Mouse (Mus musculus): Measurements from ENCODE around the gene Fgfrl1. TPM values are rescaled to one million over a fixed set of nuclear protein-coding genes. Genes with fewer than 3 reads are reported as not detected.
A peak's percentile ranks its signal among the peaks of the same experiment; 100 is the strongest.

The Fgfrl1 gene
- polyA plus RNA-seq, 1 experiment = 93.3 TPM

GRCm38 (mm10) chr5:108695861-108696260 is 3.7 kb downstream of the Fgfrl1 start:
- peak overlapping the region; percentile 28 for H3K4me3 ChIP-seq
- TF ChIP-seq CEBPB (IDR thresholded peaks at IDR 0.05; ENCODE audit: insufficient read depth, poor library complexity, severe bottlenecking) (no peak), E2F4 (IDR thresholded peaks at IDR 0.05; ENCODE audit: insufficient read depth) (no peak), USF1 (IDR thresholded peaks at IDR 0.05; ENCODE audit: low read depth) (no peak), MAX (IDR thresholded peaks at IDR 0.05; ENCODE audit: low read depth) (no peak), TCF3 (IDR thresholded peaks at IDR 0.05; ENCODE audit: insufficient read length, low read depth) (no peak), POLR2AphosphoS2 (IDR thresholded peaks at IDR 0.05; ENCODE audit: insufficient read length, low read depth) (no peak), SRF (IDR thresholded peaks at IDR 0.05; ENCODE audit: control insufficient read depth, insufficient read length, low read depth) (no peak), REST (IDR thresholded peaks at IDR 0.05; ENCODE audit: insufficient read depth, insufficient read length) (no peak), TCF12 (IDR thresholded peaks at IDR 0.05; ENCODE audit: insufficient read depth, poor library complexity, severe bottlenecking) (no peak), MYOG (IDR thresholded peaks at IDR 0.05; ENCODE audit: control insufficient read depth in 1 of 3, insufficient read depth in 1 of 3, insufficient read length in 2 of 3, low read depth in 2 of 3) (no peak), POLR2A (IDR thresholded peaks at IDR 0.05; ENCODE audit: insufficient read length, low read depth) (no peak)
- no peaks in the 10 kb centered on the region for H3K79me2 ChIP-seq (ENCODE audit: control insufficient read depth, insufficient read depth)
- no peaks in the 10 kb centered on the region for H3K27me3 ChIP-seq (ENCODE audit: control insufficient read depth, insufficient read depth, insufficient read length)
- no peak overlapping the region for H3K4me2 ChIP-seq (ENCODE audit: low read depth)
- no peaks in the 10 kb centered on the region for H3K36me3 ChIP-seq (ENCODE audit: control insufficient read depth, insufficient read depth)
- H3ac ChIP-seq (ENCODE audit: control insufficient read depth, insufficient read length) = no peak overlapping the region

GRCm38 (mm10) chr5:108696542-108696941 is 4.4 kb downstream of the Fgfrl1 start:
- no peak for TF ChIP-seq SRF (IDR thresholded peaks at IDR 0.05; ENCODE audit: control insufficient read depth, insufficient read length, low read depth)
- TF ChIP-seq POLR2AphosphoS2 (IDR thresholded peaks at IDR 0.05; ENCODE audit: insufficient read length, low read depth) = no peak
- TF ChIP-seq TCF12 (IDR thresholded peaks at IDR 0.05; ENCODE audit: insufficient read depth, poor library complexity, severe bottlenecking) = no peak
- no peak for TF ChIP-seq CEBPB (IDR thresholded peaks at IDR 0.05; ENCODE audit: insufficient read depth, poor library complexity, severe bottlenecking)
- TF ChIP-seq POLR2A (IDR thresholded peaks at IDR 0.05; ENCODE audit: insufficient read length, low read depth) = no peak
- no peak for TF ChIP-seq MYOD1 (IDR thresholded peaks at IDR 0.05; ENCODE audit: control insufficient read depth in 1 of 3, insufficient read length in 2 of 3, low read depth in 2 of 3)
- no peak for TF ChIP-seq E2F4 (IDR thresholded peaks at IDR 0.05; ENCODE audit: insufficient read depth)
- no peak for TF ChIP-seq REST (IDR thresholded peaks at IDR 0.05; ENCODE audit: insufficient read depth, insufficient read length)
- no peak for TF ChIP-seq TCF3 (IDR thresholded peaks at IDR 0.05; ENCODE audit: insufficient read length, low read depth)
- TF ChIP-seq MYOG (IDR thresholded peaks at IDR 0.05; ENCODE audit: control insufficient read depth in 1 of 3, insufficient read depth in 1 of 3, insufficient read length in 2 of 3, low read depth in 2 of 3) = no peak
- TF ChIP-seq USF1 (IDR thresholded peaks at IDR 0.05; ENCODE audit: low read depth) = no peak
- TF ChIP-seq MAX (IDR thresholded peaks at IDR 0.05; ENCODE audit: low read depth) = no peak
- H3K4me2 ChIP-seq (ENCODE audit: low read depth) = peak overlapping the region; percentile 34
- no peak overlapping the region for H3K4me3 ChIP-seq
- no peak overlapping the region for H3ac ChIP-seq (ENCODE audit: control insufficient read depth, insufficient read length)
- H3K36me3 ChIP-seq (ENCODE audit: control insufficient read depth, insufficient read depth) = no peaks in the 10 kb centered on the region
- H3K27me3 ChIP-seq (ENCODE audit: control insufficient read depth, insufficient read depth, insufficient read length) = no peaks in the 10 kb centered on the region
- H3K79me2 ChIP-seq (ENCODE audit: control insufficient read depth, insufficient read depth) = no peaks in the 10 kb centered on the region

GRCm38 (mm10) chr5:108697341-108697753 is 5.2 kb downstream of the Fgfrl1 start:
- Histone ChIP-seq H3ac (ENCODE audit: control insufficient read depth, insufficient read length) (no peak overlapping the region), H3K4me3 (no peak overlapping the region), H3K36me3 (ENCODE audit: control insufficient read depth, insufficient read depth) (no peaks in the 10 kb centered on the region), H3K4me2 (ENCODE audit: low read depth) (peak overlapping the region; percentile 2), H3K27me3 (ENCODE audit: control insufficient read depth, insufficient read depth, insufficient read length) (no peaks in the 10 kb centered on the region), H3K79me2 (ENCODE audit: control insufficient read depth, insufficient read depth) (no peaks in the 10 kb centered on the region)
- TF ChIP-seq E2F4 (IDR thresholded peaks at IDR 0.05; ENCODE audit: insufficient read depth) (no peak), MYOG (IDR thresholded peaks at IDR 0.05; ENCODE audit: control insufficient read depth in 1 of 3, insufficient read depth in 1 of 3, insufficient read length in 2 of 3, low read depth in 2 of 3) (no peak), CEBPB (IDR thresholded peaks at IDR 0.05; ENCODE audit: insufficient read depth, poor library complexity, severe bottlenecking) (no peak), MYOD1 (IDR thresholded peaks at IDR 0.05; ENCODE audit: control insufficient read depth in 1 of 3, insufficient read length in 2 of 3, low read depth in 2 of 3) (no peak), POLR2AphosphoS2 (IDR thresholded peaks at IDR 0.05; ENCODE audit: insufficient read length, low read depth) (no peak), MAX (IDR thresholded peaks at IDR 0.05; ENCODE audit: low read depth) (no peak), TCF12 (IDR thresholded peaks at IDR 0.05; ENCODE audit: insufficient read depth, poor library complexity, severe bottlenecking) (no peak), REST (IDR thresholded peaks at IDR 0.05; ENCODE audit: insufficient read depth, insufficient read length) (no peak), USF1 (IDR thresholded peaks at IDR 0.05; ENCODE audit: low read depth) (no peak), TCF3 (IDR thresholded peaks at IDR 0.05; ENCODE audit: insufficient read length, low read depth) (no peak), POLR2A (IDR thresholded peaks at IDR 0.05; ENCODE audit: insufficient read length, low read depth) (no peak), SRF (IDR thresholded peaks at IDR 0.05; ENCODE audit: control insufficient read depth, insufficient read length, low read depth) (no peak)

GRCm38 (mm10) chr5:108700346-108700745 is 8.2 kb downstream of the Fgfrl1 start:
- Histone ChIP-seq H3ac (ENCODE audit: control insufficient read depth, insufficient read length) (no peak overlapping the region), H3K4me2 (ENCODE audit: low read depth) (no peak overlapping the region), H3K79me2 (ENCODE audit: control insufficient read depth, insufficient read depth) (no peaks in the 10 kb centered on the region), H3K4me3 (no peak overlapping the region), H3K36me3 (ENCODE audit: control insufficient read depth, insufficient read depth) (no peaks in the 10 kb centered on the region), H3K27me3 (ENCODE audit: control insufficient read depth, insufficient read depth, insufficient read length) (no peaks in the 10 kb centered on the region)
- no peak for TF ChIP-seq MYOD1 (IDR thresholded peaks at IDR 0.05; ENCODE audit: control insufficient read depth in 1 of 3, insufficient read length in 2 of 3, low read depth in 2 of 3)
- TF ChIP-seq MYOG (IDR thresholded peaks at IDR 0.05; ENCODE audit: control insufficient read depth in 1 of 3, insufficient read depth in 1 of 3, insufficient read length in 2 of 3, low read depth in 2 of 3) = no peak
- TF ChIP-seq CEBPB (IDR thresholded peaks at IDR 0.05; ENCODE audit: insufficient read depth, poor library complexity, severe bottlenecking) = no peak
- no peak for TF ChIP-seq E2F4 (IDR thresholded peaks at IDR 0.05; ENCODE audit: insufficient read depth)
- no peak for TF ChIP-seq POLR2AphosphoS2 (IDR thresholded peaks at IDR 0.05; ENCODE audit: insufficient read length, low read depth)
- no peak for TF ChIP-seq TCF3 (IDR thresholded peaks at IDR 0.05; ENCODE audit: insufficient read length, low read depth)
- no peak for TF ChIP-seq POLR2A (IDR thresholded peaks at IDR 0.05; ENCODE audit: insufficient read length, low read depth)
- no peak for TF ChIP-seq USF1 (IDR thresholded peaks at IDR 0.05; ENCODE audit: low read depth)
- TF ChIP-seq REST (IDR thresholded peaks at IDR 0.05; ENCODE audit: insufficient read depth, insufficient read length) = no peak

Data from myocyte (in vitro differentiated cells).